Mouse (Mus musculus): Measurements from ENCODE around the gene Trappc12.

DNA sequence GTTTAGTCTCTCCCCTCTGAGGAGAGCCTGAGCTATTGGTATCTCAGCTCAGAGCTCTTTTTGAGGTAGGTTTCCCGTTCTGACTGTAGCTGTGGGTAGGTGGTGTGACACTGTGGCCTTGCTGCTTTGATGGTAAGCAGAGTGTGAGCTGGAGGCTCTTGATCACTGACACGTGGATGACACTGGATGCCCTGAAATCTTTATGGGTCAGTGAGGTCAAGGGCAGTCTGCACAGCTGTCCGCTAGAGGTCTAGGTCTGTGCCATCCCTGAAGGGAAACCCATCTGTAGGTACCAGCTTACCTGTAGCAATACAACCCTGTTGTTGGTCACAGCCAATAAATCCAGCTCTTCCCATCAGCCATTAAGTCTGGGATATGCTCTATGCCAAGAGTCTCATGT lies 64.5 kb downstream of the Trappc12 start:
- TF ChIP-seq ZNF384 (IDR thresholded peaks at IDR 0.05; ENCODE audit: low read depth, low read length) (no peak), MAFK (IDR thresholded peaks at IDR 0.05; ENCODE audit: insufficient read depth, low read depth, low read length) (no peak)

All from ES-E14 (cell line).